Mouse (Mus musculus): ENCODE measurements at regions not wholly inside any gene's neighbourhood (a gene's known extent, or its start where the extent isn't known, plus 50 kb on each side); places are given as distances from the start of the nearest gene placed in this dataset.

GRCm38 (mm10) chr10:17540404-17541375 is 182.3 kb upstream of the Cited2 start:
- Histone ChIP-seq H3K4me1 (ENCODE audit: insufficient read depth) (0 out of 2 replicates have a peak, but pooled peaks cover 6% of the 10 kb centered on the region), H3K36me3 (replicated peaks; ENCODE audit: insufficient read depth, low read length) (no peaks in the 10 kb centered on the region), H3K9me3 (ENCODE audit: low read length) (no peaks in the 10 kb centered on the region), H3K4me2 (ENCODE audit: low read depth, low read length) (no peak overlapping the region), H3K27me3 (ENCODE audit: insufficient read depth, low read length) (no peaks in the 10 kb centered on the region), H3K27ac (ENCODE audit: low read depth) (no peak overlapping the region), H3K9ac (replicated peaks) (no peak overlapping the region), H3K4me3 (ENCODE audit: low read depth, low read length) (no peak overlapping the region)
- WGBS (ENCODE audit: insufficient replicate concordance), result 43% methylated on average over 6 of the region's 6 CpGs
- DNase-seq, result no peak
- no peak for TF ChIP-seq CTCF (IDR thresholded peaks at IDR 0.05; ENCODE audit: low read depth)
- no peak for TF ChIP-seq EP300 (IDR thresholded peaks at IDR 0.05; ENCODE audit: low read depth)
- no peak for ATAC-seq

DNA sequence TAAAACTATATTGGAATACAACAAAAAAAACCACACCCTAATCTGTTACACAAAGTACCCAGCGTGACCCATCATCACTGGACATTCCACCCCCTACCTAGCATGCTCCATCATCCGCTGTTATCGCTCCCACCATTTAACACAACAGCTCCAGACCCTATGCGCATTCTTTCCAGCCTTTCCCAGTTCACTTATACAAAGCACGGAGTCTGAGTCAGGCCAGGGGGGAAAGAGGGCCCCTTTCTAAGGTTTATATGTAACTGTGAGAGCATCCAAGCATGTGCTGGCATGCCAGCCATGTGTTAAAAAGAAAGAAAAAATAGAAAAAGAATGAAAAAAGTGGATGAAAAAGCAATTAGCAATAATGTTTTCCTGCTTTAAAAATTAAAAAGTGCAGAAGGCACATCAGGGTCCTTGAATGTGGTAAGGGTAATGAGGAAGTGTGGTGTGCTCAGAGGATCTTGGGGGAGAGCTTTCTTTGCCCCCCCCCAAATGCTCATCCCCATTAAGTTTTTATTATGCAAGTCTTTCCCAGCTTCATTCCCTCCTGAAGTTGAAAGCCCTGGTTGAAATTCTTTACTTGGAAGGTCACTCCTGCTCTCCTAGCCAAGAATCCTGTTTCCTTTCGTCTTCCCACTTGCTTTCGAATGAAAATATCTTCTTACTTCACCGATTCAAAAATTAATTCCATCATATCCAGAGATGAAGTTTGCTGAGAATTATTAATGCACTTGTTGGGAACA is 180.7 kb upstream of the Cited2 start:
- Histone ChIP-seq H3K4me2 (ENCODE audit: low read depth, low read length) (no peak overlapping the region), H3K9me3 (ENCODE audit: low read length) (no peaks in the 10 kb centered on the region), H3K27me3 (ENCODE audit: insufficient read depth, low read length) (no peaks in the 10 kb centered on the region), H3K4me1 (ENCODE audit: insufficient read depth) (0 out of 2 replicates have a peak, but pooled peaks cover 6% of the 10 kb centered on the region), H3K27ac (ENCODE audit: low read depth) (no peak overlapping the region), H3K4me3 (ENCODE audit: low read depth, low read length) (no peak overlapping the region), H3K36me3 (replicated peaks; ENCODE audit: insufficient read depth, low read length) (no peaks in the 10 kb centered on the region), H3K9ac (replicated peaks) (no peak overlapping the region)
- ATAC-seq, result no peak
- WGBS (ENCODE audit: insufficient replicate concordance), result 83% methylated on average over 8 of the region's 8 CpGs
- DNase-seq, result no peak
- no peak for TF ChIP-seq EP300 (IDR thresholded peaks at IDR 0.05; ENCODE audit: low read depth)
- no peak for TF ChIP-seq CTCF (IDR thresholded peaks at IDR 0.05; ENCODE audit: low read depth)

DNA sequence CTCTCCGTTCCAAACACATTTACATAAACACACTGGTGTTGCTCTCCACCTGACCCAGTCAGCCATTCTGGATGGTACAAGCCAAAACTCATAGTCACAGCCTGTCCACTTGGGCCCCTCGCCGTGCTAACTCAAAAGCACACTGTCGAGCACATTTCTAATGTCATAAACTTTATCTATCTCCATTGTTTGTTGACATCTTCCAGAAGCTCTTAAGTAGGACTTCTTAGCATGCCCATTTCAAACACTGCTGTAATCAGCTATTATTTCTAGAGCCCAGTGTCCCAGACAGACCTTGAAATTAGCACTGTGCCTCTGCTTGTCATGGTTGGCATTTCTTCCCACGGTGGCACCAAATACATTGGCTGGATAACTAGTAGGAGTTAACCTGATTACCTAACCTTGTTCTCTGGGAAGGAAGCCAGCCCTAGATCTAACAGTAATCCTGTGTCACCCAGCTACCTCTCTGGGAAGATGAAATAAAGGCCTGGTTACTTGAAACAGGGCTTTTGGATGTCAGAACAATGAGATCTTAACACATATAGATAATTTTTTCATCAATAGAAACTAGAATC is 180.1 kb upstream of the Cited2 start:
- WGBS (ENCODE audit: insufficient replicate concordance), result 76% methylated on average over 5 of the region's 5 CpGs
- Histone ChIP-seq H3K9me3 (ENCODE audit: low read length) (no peaks in the 10 kb centered on the region), H3K27ac (ENCODE audit: low read depth) (no peak overlapping the region)

DNA sequence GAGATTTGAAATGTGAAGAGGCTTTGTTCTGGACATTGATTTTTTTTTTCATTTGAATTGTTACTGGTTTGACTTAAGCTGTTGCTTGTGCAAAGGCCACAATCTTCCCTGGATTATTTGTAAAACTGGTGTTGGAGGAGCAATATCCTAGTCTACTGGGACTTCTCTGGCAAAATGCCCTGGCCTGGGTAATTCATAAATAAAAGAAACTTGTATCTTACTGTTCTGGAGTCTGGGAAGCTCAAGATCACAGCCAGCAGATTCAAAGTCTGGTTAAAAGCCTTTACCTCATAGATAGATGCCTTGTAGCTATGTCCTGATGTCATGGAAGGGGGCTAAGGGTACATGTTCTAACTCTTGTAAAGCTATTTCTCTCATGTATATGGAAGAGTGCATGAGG is 177.7 kb upstream of the Cited2 start:
- DNase-seq (no peak), ATAC-seq (no peak)
- H3K4me1 ChIP-seq (ENCODE audit: insufficient read depth), result 0 out of 2 replicates have a peak, but pooled peaks cover 6% of the 10 kb centered on the region
- H3K27ac ChIP-seq (ENCODE audit: low read depth), result no peak overlapping the region
- H3K9me3 ChIP-seq (ENCODE audit: low read length), result no peaks in the 10 kb centered on the region
- TF ChIP-seq CTCF (IDR thresholded peaks at IDR 0.05; ENCODE audit: low read depth), result no peak
- TF ChIP-seq EP300 (IDR thresholded peaks at IDR 0.05; ENCODE audit: low read depth), result no peak
- no peak overlapping the region for H3K9ac ChIP-seq (replicated peaks)
- H3K4me2 ChIP-seq (ENCODE audit: low read depth, low read length), result no peak overlapping the region
- no peak overlapping the region for H3K4me3 ChIP-seq (ENCODE audit: low read depth, low read length)
- no peaks in the 10 kb centered on the region for H3K27me3 ChIP-seq (ENCODE audit: insufficient read depth, low read length)
- H3K36me3 ChIP-seq (replicated peaks; ENCODE audit: insufficient read depth, low read length), result no peaks in the 10 kb centered on the region

More for the DNA sequence above, 180.1 kb upstream of the Cited2 start:
- Histone ChIP-seq H3K4me2 (ENCODE audit: low read depth, low read length) (no peak overlapping the region), H3K27me3 (ENCODE audit: insufficient read depth, low read length) (no peaks in the 10 kb centered on the region), H3K4me1 (ENCODE audit: insufficient read depth) (0 out of 2 replicates have a peak, but pooled peaks cover 6% of the 10 kb centered on the region), H3K9ac (replicated peaks) (no peak overlapping the region), H3K36me3 (replicated peaks; ENCODE audit: insufficient read depth, low read length) (no peaks in the 10 kb centered on the region), H3K4me3 (ENCODE audit: low read depth, low read length) (no peak overlapping the region)
- no peak for DNase-seq
- TF ChIP-seq EP300 (IDR thresholded peaks at IDR 0.05; ENCODE audit: low read depth) (no peak), CTCF (IDR thresholded peaks at IDR 0.05; ENCODE audit: low read depth) (no peak)
- ATAC-seq, result no peak

DNA sequence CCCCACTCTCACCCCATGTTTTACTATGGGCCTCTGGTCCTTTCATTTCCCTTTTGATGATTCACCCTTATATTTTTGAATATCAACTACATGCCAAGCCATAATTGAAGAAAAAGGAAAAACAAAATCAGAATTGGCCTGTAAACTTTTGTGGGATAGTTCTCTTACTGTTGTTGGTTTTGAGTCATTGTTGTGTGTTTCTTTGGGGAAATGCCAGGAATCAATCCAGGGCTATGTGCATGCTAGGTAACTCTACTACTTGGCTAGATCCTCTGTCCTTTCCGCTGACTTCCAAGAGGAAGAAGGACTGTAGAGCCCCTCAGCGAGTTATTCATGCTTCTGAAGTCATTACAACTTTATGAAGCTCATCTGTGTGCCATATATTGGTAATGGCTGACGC is 175.0 kb upstream of the Cited2 start:
- WGBS (ENCODE audit: insufficient replicate concordance), result 86% methylated on average over 3 of the region's 3 CpGs
- ATAC-seq, result no peak
- no peaks in the 10 kb centered on the region for H3K4me1 ChIP-seq (ENCODE audit: insufficient read depth)
- DNase-seq, result no peak
- H3K9me3 ChIP-seq (ENCODE audit: low read length), result no peaks in the 10 kb centered on the region
- no peak for TF ChIP-seq CTCF (IDR thresholded peaks at IDR 0.05; ENCODE audit: low read depth)
- no peak for TF ChIP-seq EP300 (IDR thresholded peaks at IDR 0.05; ENCODE audit: low read depth)
- H3K9ac ChIP-seq (replicated peaks), result no peak overlapping the region
- H3K27me3 ChIP-seq (ENCODE audit: insufficient read depth, low read length), result no peaks in the 10 kb centered on the region
- H3K4me3 ChIP-seq (ENCODE audit: low read depth, low read length), result no peak overlapping the region
- no peaks in the 10 kb centered on the region for H3K36me3 ChIP-seq (replicated peaks; ENCODE audit: insufficient read depth, low read length)
- H3K4me2 ChIP-seq (ENCODE audit: low read depth, low read length), result no peak overlapping the region
- H3K27ac ChIP-seq (ENCODE audit: low read depth), result no peak overlapping the region

Measured in liver, postnatal 0 days (tissue).